Mouse (Mus musculus) lung, postnatal 10 days (tissue): Measurements from ENCODE around the gene Copz1.

ENCODE experiments used
- DNase-seq: peaks from one replicate; pipeline ENCODE4 v3.0.0; 2021

Copz1 gene

DNA sequence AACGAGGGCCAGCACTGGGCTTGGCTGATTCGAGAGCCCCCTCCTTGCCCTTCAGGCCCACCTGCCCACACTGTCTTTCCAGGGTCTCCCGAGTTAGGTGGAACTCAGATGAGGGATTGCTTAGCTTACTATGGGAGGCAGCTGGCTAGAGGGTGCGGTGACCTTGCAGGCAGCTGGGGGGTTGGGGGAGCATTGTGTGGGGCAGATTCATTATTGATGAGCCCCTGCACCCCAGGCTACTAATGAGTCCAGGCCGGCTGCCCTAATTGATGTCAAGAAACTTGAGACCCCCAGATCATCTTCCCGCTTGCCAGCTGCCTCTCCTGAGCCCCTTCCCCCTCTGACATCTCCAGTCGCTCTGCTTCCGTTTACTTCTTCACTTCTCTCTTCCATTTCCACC lies 69.0 kb downstream of the Copz1 start:
- no peak for DNase-seq

DNA sequence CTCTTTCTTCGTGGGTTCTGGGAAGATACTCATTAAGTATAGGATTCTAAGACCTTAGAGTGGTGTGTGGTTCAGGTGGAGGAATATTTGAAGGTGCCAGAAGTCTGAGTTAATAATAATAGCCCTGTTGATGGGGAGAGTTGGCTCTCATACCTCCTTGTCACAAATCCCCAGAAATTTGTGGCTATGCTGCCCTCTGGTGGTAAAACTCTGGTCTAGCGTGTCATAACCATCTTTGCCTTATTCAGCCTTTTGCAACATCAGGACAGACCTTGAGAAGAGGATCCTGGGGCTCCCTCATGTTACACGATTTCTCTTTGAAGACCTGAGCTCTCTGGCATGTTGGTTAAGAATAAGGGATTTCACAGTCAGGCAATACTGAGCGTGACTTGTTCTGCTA lies 69.9 kb downstream of the Copz1 start:
- peak; percentile 86 for DNase-seq

DNA sequence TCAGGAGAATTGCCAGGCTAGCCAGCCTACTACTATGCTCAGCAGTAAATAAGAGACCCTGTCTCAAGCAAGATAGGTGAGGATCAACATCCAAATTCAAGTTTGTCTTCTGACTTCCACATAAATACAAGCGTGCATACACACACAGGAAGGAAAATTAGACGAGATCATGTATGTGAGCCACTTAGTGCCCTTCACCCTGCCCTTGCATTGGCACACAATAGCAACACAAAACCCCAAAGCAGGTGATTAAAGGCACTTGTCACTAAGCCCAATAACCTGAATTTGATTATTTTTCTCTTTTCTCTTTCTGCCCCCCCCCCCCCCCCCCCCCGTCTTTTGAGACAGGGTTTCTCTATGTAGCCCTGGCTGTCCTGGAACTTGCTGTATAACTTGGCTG lies 70.5 kb downstream of the Copz1 start:
- no peak for DNase-seq

DNA sequence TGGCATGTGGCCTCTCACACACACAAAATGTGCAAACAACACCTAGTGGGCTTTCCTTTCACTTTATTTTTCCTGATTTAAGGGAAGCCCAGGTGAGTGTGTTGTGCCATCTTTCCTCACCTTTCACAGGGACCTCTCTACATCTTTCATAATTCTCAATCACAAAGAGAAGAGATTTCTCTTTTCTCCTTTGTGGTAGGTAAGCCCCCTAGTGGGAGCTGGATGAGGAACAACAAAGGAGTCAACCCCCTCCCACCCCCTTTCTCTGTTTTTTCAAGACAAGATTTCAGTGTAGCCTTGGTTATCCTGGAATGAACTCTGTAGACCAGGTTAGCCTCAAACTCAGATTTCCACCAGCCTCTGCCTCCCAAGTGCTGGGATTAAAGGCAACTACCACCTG lies 71.0 kb downstream of the Copz1 start:
- DNase-seq = no peak

DNA sequence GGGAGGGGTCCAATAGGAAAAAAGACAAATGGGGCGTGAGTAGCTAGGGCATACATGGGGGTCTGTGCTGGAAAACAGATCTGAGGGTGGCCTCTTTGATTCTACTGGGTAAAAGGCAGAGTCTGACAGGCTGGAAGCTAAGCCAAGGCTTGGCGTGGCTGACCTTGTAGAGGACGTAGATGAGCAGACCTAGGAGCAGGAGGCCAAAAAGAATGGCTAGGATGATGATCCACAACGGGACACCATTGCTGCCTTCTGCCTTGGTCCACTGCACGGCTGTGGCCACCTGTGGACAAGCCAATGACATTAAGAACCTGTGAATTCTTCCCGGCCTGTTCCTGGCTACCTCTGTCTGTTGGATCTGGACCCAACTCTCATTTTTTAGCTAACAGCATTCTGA lies 73.3 kb downstream of the Copz1 start:
- no peak for DNase-seq

DNA sequence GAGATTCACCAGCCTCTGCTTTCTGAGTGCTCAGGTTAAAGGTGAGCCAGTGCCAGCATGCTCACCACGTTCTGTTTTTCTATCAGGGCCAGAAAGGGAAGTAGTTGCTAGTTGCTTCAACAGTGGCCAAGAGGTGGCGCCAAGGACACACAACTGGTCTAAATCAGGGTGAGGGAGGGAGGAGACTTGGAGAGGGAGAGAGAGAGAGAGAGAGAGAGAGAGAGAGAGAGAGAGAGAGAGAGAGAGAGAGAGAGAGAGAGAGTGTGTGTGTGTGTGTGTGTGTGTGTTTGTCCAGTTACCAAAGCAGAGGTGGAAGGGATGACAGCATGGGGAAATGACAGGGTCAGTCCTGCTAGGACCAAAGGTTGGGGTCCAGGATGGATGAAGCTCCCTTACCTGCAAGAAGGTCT lies 74.8 kb downstream of the Copz1 start:
- peak; percentile 84 for DNase-seq
